Mouse (Mus musculus) layer of hippocampus, adult 2 months (tissue): ENCODE measurements around the gene Epb41. TPM values are rescaled to one million over a fixed set of nuclear protein-coding genes. Genes with fewer than 3 reads are reported as not detected.

Experiments used
- DNase-seq, 2 experiments: peaks; one replicate each; pipeline ENCODE4 v3.0.0; 2022; ENCODE audit warnings: low spot score in 2 of 2
- H3K27ac ChIP-seq: fragments of 200-600 bp; 2 replicates; pipeline ENCODE4 v1.8.1; 2022
- H3K4me3 ChIP-seq: fragments of 200-600 bp; 2 replicates; pipeline ENCODE4 v1.8.1; 2022; ENCODE audit warnings: mild to moderate bottlenecking
- CTCF ChIP-seq: fragments of 200-600 bp; conservative IDR thresholded peaks from 2 replicates; pipeline ENCODE4 v1.8.1; 2022; ENCODE audit warnings: antibody characterized with exemption, mild to moderate bottlenecking, moderate library complexity
- total RNA-seq, 2 experiments: library from RNA; stranded (reverse); gene quantifications; 2 replicates each; pipeline ENCODE4 v1.2.3; 2021

Gene Epb41
- total RNA-seq, 2 experiments from 2014 or later, result 21.5 to 23.2 TPM

DNA sequence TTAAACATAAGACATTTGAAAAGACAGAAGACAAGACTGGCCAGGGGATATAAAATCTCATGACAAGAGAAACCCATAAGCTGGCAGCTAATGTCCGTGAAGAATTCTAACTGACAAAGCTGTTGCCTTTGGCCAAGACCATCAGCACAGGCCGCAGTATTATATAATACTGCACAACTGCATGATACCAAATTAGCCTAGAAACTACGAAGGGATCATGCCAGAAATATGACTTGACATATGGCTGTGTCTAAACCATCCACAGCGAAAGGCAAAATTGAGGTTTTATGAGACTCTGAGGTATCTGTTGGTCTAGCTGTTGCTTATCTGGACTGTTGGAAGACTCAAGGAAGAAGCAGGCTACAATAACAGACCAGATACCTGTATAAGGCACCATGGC, 134.3 kb downstream of the Epb41 start:
- H3K27ac ChIP-seq, result no peak overlapping the region
- no peak for DNase-seq
- no peak overlapping the region for H3K4me3 ChIP-seq
- TF ChIP-seq CTCF, result no peak

DNA sequence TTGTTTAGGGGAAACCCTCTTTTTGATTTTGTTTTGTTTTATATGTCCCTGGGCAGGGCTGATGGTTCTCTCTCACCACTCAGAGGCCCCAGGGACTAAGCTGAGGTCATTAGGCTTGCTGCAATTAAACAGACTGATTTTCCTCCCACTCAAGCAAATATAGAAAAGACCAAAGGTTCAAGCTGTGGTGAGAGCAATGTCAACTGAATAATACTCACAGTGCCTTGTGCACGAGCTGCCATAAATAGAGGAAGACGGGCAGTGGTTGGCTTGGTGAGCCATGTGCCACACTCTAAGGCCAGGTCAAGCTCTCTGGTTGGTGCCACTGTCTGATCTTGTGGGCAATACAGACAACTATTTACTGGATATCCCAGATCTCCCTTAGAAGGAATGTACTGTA, 135.7 kb downstream of the Epb41 start:
- Histone ChIP-seq H3K27ac (no peak overlapping the region), H3K4me3 (no peak overlapping the region)
- TF ChIP-seq CTCF, result no peak
- no peak for DNase-seq

DNA sequence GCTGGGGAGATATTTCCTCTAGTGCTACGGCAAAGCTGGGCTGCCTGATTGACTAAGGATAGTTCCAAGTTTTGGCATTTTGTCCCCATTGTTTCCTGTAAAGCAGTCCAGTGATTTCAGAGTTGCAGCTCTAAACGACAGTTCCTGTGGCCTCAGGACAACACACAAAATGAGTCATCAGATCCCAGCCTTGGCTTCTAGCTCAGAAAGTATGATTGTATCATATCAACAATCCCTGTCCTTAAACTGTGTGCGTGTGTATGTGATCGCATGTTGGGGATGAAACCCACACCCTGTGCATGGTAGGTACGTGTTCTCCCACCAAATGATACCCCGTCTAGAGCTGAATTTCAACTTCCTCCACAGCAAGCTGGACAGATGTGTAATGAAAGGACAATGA, 146.0 kb downstream of the Epb41 start:
- TF ChIP-seq CTCF, result no peak
- H3K27ac ChIP-seq, result no peak overlapping the region
- DNase-seq, result no peak

DNA sequence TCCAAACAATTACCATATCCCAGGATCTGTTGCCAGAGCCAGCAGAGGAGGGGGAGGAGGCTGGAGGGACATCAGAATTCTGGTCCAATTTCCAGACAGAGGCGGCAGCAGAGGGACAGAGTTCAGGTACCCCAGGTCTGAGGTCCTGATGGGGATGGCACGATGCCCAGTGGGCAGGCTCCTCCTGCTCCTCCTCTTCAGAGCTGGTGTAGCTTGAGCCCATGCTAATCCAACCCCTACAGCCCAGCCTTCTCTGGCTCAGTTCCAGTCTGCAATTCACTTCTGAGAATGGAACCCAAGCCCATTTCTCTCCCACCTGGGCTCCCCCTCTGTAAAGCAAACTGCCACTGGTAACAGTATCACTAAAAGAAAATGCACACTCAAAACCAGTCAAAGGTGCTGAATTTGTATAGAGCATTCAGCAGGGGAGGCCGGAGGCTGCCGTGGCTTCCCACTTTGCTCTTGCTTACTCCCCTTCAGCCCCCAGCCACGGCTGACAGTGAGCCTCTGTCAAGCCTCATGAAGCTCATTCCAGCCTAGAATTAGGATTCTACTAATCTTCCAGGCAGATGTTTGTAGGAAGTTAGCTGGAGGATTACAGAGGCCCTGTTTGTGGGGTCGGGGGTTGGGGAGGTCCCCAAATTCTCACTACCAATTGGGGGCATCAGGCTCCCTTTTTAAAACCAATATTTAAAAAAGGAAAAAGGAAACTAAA, 150.9 kb downstream of the Epb41 start:
- DNase-seq, result no peak
- H3K27ac ChIP-seq, result no peak overlapping the region
- no peak overlapping the region for H3K4me3 ChIP-seq
- no peak for TF ChIP-seq CTCF

More for the DNA sequence above, 146.0 kb downstream of the Epb41 start:
- no peak overlapping the region for H3K4me3 ChIP-seq

DNA sequence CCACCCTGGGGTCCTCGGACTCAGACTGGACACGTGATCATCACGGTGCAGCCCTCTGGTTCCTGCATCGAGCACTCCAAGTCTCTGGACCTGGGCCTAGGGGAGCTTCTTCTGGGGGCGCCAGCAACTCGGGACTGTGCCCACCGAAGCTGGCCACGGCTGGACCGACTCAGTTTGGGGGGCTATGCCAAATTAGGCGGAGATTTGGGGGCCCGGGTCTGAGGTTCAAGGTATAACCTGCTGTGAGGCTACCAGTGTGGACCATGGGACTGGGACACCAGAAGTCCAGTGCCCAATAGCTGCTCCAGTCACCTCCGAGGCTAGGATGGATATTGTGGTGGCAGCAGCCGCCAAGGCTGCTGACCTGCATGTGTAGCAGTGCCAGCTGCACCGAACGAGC, 152.7 kb downstream of the Epb41 start:
- DNase-seq, result no peak
- no peak for TF ChIP-seq CTCF
- Histone ChIP-seq H3K4me3 (no peak overlapping the region; the same call in 1 of the 2 replicates), H3K27ac (no peak overlapping the region)

DNA sequence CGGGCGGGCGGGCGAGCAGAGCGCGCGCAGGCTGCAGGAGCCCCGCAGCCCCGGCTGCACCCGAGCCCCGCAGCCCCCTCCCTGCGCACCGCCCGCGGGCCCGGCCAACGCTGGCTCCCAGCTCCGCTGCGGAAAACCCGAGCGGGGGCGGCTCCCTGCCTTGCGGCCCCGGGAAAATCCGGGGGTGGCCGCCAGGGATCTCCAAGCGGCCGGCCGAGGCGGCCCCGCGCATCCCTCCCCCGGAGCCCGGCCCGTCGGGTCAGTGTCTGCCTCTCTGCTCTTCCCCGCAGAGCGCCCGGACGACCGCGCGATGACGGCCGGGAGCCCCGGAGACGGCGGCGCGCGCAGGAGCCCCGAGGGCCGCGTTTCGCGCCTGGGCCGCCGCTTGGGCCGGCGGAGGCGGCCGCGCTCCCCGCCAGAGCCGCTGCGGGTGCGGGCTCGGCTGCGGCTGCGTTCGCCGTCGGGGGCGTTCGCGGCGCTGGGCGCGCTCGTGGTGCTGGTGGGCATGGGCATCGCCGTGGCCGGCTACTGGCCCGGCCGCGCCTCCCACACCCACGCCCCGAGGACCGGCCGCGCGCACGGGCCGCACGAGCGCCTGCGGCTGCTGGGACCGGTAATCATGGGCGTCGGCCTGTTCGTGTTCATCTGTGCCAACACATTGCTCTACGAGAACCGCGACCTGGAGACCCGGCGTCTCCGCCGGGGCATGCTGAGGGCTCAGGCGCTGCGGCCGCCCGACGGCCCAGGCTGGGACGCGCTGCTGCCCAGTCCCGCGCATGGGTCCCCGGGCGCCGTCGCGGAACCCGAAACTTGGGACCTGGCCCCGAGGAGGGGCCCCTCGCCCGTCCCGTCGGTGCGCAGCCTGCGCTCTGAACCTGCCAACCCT, 153.4 kb downstream of the Epb41 start, which contains the start of gene Tmem200b:
Gene Tmem200b, plus strand, starts transcription at position 311 of the 886 bp plus-strand sequence.
- no peak for TF ChIP-seq CTCF
- H3K27ac ChIP-seq, result peak within 1 kb of the TSS; percentile 32; the same call in 1 of the 2 replicates
- peak within 1 kb of the TSS; percentile 53 for H3K4me3 ChIP-seq
- no peak for DNase-seq

DNA sequence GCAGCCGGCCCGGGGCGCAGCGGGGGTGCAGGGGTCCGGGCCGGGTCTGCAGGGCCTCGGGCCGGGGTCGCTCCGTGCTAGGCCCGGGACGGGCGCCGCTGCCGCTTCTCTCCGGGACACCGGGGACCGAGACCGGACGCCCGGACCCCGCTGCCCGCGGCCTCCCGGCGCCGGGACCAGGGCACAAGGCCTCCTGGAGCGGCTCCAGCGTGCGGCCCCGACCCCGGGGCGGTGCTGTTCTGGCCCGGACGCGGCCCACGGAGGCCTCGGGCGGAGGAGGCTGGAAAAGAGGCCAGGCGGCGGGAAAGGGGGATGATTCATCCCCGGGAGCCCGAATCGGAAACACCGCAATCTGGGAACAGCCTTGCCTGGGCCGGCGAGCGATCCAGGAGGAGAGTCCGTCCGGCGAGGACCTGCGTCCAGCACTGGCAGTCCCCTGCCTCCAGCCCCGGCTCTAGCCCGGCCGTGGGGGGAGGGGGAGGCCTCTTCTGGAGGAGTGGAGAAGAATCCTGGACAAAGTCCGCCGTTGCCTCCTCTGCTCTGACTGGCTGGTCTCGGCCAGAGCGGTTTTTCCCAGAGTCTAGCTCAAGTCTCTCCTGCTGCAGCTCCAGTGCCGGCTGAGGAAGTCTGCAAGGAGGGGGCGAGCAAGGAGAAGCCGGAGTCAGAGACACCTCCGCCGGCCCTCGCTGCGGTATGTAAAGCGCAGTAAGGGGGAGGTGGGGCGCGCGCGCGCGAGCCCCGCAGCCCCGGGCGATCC, 154.3 kb downstream of the Epb41 start:
- peak overlapping the region; percentile 53 for H3K4me3 ChIP-seq
- H3K27ac ChIP-seq, result peak overlapping the region; percentile 32; the same call in 1 of the 2 replicates
- TF ChIP-seq CTCF, result no peak
- no peak for DNase-seq

DNA sequence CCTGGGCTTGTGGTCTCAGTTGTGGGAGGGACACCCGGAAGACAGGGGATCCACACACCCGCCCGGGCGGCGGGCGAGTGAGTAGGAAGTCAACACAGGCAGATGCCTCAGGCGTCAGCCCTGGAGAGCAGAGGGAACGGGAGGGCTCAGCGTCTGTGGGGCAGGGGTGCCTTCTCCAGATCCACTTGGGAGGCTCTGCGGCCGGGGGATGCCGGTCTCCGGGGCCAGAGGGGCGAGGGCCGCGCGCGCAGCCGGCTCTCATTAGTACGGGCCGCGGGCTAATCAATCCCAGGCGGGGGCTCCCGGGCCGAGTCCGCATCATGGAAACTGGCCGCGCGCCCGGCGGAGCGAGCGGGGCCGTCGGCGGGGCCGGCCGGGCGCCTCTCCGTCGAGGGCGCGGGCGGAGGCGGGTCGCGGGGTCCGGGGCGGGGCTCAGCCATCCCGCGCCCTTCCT, 155.0 kb downstream of the Epb41 start:
- no peak for TF ChIP-seq CTCF
- Histone ChIP-seq H3K4me3 (peak overlapping the region; percentile 20; the same call in 1 of the 2 replicates), H3K27ac (0 out of 2 replicates have a peak overlapping the region, but pooled peaks have one; percentile 44)
- no peak for DNase-seq

DNA sequence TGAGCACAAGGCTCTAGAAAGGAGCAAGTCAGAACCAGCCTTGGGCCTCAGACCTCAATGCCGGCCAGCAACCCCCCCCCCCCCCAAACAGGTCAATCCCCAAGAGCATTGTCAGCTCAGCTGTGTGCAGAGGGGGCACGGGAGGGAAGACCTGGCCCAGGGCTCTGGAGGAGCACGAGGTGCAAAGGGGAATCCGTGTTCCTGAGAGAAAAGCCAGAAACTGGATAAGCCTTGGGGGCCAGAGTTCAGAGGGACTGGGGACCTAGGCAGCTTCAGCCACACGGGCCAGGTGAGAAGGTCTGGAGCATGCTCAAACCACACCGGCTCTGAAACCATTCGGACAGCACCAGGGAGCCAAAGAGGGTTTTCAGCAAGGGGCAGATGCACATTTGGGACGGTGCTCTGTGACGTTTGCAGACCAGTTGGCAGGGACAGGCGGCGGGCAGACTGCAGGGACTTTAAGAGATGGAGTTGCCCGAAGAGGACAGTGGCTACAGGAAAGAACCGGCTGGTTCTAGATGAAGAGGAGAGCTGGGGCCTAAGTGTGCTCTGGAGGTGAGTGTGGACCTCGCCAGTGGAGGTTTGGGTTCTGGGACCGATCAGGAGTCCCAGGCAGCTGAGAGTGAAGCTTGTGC, 155.5 kb downstream of the Epb41 start:
- Histone ChIP-seq H3K27ac (0 out of 2 replicates have a peak overlapping the region, but pooled peaks have one; percentile 44), H3K4me3 (peak overlapping the region; percentile 20; the same call in 1 of the 2 replicates)
- no peak for DNase-seq
- TF ChIP-seq CTCF, result no peak

DNA sequence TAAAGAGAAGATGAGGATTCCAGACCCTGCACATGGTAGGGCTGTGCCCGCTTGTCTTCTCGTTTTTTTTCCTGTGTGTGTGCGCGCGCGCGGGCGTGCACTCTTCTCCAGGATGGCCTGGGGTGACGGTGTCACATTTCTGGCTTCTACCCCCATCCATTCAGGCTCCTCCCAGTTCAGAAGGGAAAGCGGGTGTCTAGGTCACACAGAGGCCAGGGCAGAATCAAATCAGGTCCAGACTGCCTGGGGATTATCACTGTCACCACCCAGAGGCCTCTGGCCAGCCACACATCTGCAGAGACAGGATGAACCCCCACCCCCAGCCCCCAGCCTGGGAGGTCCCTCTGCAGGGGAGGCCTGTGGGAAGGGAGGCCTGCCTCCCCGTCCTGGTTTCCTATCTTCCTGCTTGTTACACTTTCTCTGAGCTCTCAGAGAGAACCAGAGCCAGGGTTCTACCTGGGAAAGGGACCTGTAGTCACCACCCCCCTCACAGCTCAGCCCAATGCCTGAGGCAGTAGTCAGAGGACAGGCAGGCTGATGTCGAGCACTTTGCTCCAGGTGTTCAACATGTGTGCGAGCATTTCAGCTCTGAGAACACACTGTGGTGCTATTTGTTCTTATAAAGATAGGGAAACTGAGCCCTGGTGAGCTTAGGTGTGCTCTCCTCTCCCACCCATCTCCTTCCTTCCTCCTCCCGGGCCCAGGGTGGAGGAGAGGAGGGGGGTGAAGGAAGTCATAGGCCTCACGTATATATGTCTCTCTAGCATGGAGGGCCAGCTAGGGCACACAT, 156.2 kb downstream of the Epb41 start:
- TF ChIP-seq CTCF, result no peak
- Histone ChIP-seq H3K4me3 (no peak overlapping the region), H3K27ac (no peak overlapping the region)
- DNase-seq, result no peak

DNA sequence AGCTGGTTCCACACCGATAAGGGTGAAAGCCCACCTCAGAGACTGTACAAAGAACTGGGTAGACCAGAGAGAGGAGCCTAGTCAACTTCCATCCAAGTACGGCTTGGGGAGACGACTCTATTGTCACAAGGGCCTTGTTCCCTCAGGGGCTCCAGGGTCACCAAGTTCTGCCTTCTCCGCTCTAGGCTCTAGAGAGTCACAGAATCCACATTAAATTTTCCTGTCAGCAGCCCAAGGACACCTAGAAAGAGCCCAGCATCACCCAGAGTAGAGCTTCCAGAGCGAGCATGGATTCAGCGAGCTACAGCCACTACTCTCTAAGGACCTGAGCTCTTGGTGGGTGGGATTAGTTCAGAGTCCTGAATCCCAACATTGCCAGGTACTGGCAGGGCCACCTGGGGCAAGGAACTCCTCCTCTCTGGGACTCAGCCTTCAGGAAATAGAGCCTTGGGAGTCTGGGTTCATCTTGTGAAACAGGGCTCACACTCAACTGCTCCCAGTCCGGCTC, 157.0 kb downstream of the Epb41 start:
- no peak for DNase-seq
- Histone ChIP-seq H3K27ac (no peak overlapping the region), H3K4me3 (no peak overlapping the region)
- no peak for TF ChIP-seq CTCF
